27 mouse cellular contexts compared by ENCODE assay signal in the genomic region with DNA sequence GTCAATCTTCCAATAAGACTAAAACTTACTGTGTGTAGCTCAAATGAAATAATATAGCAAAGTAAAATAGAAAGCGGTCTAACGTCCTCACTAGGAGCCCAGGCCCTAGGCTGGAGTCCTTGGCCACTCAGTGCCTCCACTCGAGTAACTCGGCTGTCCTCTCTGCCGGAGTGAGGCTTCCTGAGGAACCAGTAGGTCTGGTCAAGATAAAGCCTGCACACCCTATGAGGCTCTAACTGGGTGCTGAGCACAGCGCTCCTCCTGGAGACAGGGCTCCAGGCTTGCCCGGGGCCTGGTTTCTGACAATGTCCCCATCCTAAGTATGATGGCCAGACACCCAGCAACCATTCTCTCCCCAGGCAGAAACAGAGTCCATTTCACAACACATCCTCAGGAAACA. TPM values are rescaled to one million over a fixed set of nuclear protein-coding genes. Genes with fewer than 3 reads are reported as not detected.
"Had no signal": no experiment of that assay in that cellular context is flagged by ENCODE, and none has a peak within 500 bp of the region (broad histone marks: within the 10 kb centered on the region; RNA-seq: fewer than 3 reads in every experiment).

No protein-coding gene starts in this region.

- H3K9ac ChIP-seq: kidney, embryonic 15.5 days; limb, embryonic 12.5 days; limb, embryonic 15.5 days; liver, embryonic 14.5 days; liver, postnatal 0 days; lung, embryonic 14.5 days; midbrain, embryonic 13.5 days; neural tube, embryonic 13.5 days had no signal

- H3K27me3 ChIP-seq: kidney, embryonic 15.5 days; limb, embryonic 12.5 days; limb, embryonic 15.5 days; midbrain, embryonic 13.5 days; neural tube, embryonic 13.5 days had no signal

- DNase-seq: kidney, adult 8-10 months; kidney, postnatal 14 days; kidney, postnatal 4 days; left cerebral cortex, postnatal 4 days; liver, postnatal 0 days; lung, embryonic 14.5 days; retina, postnatal 1 day; right cerebral cortex, postnatal 14 days; thymus, postnatal 25 days had no signal

- H3K4me2 ChIP-seq: kidney, embryonic 15.5 days; limb, embryonic 12.5 days; limb, embryonic 15.5 days; liver, embryonic 11.5 days; lung, embryonic 14.5 days; midbrain, embryonic 13.5 days; neural tube, embryonic 13.5 days had no signal

- H3K9me3 ChIP-seq: kidney, embryonic 15.5 days; limb, embryonic 12.5 days; limb, embryonic 15.5 days; midbrain, embryonic 13.5 days; neural tube, embryonic 13.5 days had no signal

- H3K27ac ChIP-seq: kidney, embryonic 15.5 days; limb, embryonic 12.5 days; limb, embryonic 15.5 days; liver, embryonic 14.5 days; macrophage; midbrain, embryonic 13.5 days; neural tube, embryonic 13.5 days had no signal

- ATAC-seq: intestine, postnatal 0 days; liver, postnatal 0 days; lung, postnatal 0 days; midbrain, embryonic 13.5 days; midbrain, embryonic 16.5 days had no signal

- H3K4me1 ChIP-seq: kidney, embryonic 15.5 days; limb, embryonic 12.5 days; limb, embryonic 15.5 days; midbrain, embryonic 13.5 days; neural tube, embryonic 13.5 days had no signal

- H3K4me3 ChIP-seq: kidney, embryonic 15.5 days; limb, embryonic 12.5 days; limb, embryonic 15.5 days; midbrain, embryonic 13.5 days; myocyte; neural tube, embryonic 13.5 days had no signal

RNA-seq across cellular contexts. Expression of gene Gm10961, which starts 8.6 kb away (rescaled TPM):
- polyA plus RNA-seq: intestine, embryonic 14.5 days; intestine, postnatal 0 days; kidney, embryonic 15.5 days; limb, embryonic 12.5 days; limb, embryonic 15.5 days; liver, embryonic 11.5 days; liver, embryonic 14.5 days; liver, postnatal 0 days; lung, embryonic 14.5 days; lung, postnatal 0 days; macrophage; midbrain, embryonic 13.5 days; midbrain, embryonic 16.5 days; myocyte; neural tube, embryonic 13.5 days; small intestine, adult 2 months; spleen, adult 2 months; stomach, embryonic 16.5 days; testis, adult 2 months; thymus, postnatal 0 days had no signal

RNA-seq across cellular contexts. Expression of gene Alx3, which starts 27.7 kb away (rescaled TPM):
- polyA plus RNA-seq: intestine, embryonic 14.5 days; intestine, postnatal 0 days; liver, embryonic 14.5 days; liver, postnatal 0 days; lung, embryonic 14.5 days; lung, postnatal 0 days; macrophage; myocyte; neural tube, embryonic 13.5 days; small intestine, adult 2 months; spleen, adult 2 months had no signal
